Mouse (Mus musculus): ENCODE results near the gene Gm9944. TPM values are rescaled to one million over a fixed set of nuclear protein-coding genes. Genes with fewer than 3 reads are reported as not detected.

The Gm9944 gene
- polyA plus RNA-seq, 1 experiment: not detected

DNA sequence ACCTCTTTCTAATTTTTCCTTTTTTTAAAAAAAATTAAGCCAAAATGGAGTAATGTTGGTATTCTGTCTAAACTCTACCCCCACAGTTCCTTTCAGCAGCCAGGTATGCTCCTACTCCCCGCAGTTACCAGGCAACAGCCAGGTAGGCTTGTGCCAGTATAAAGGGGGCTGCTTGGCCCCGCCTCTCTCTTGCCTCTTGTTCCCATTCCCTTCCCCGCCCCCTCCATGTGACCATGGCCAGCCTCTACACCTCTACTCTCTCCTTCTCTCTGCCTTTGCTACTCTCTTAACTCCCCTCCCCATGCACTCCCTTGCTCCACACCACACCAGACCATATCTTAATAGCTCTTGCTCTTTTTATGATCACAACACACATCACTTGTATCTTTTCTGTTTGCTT is 46.9 kb downstream of the Gm9944 start:
- no peak for TF ChIP-seq POLR2A (IDR thresholded peaks at IDR 0.05; ENCODE audit: low read depth, low read length)
- no peak for TF ChIP-seq CTCF (IDR thresholded peaks at IDR 0.05; ENCODE audit: extremely low read depth, insufficient read length, insufficient replicate concordance, low read depth, low read length)
- Histone ChIP-seq H3K27me3 (ENCODE audit: control insufficient read depth, insufficient read depth, low read length) (no peaks in the 10 kb centered on the region; the same call in 1 of the 2 replicates), H3K36me3 (ENCODE audit: control insufficient read depth, insufficient read depth, low read length) (no peaks in the 10 kb centered on the region), H3K4me1 (ENCODE audit: control insufficient read depth, insufficient read depth, insufficient read length, low read length) (peaks cover 2% of the 10 kb centered on the region; the same call in 1 of the 2 replicates), H3K27ac (ENCODE audit: insufficient read depth, low read depth, low read length) (no peak overlapping the region), H3K4me3 (ENCODE audit: low read depth, low read length) (no peak overlapping the region)
- 84% methylated on average over 3 of the region's 3 CpGs for WGBS

DNA sequence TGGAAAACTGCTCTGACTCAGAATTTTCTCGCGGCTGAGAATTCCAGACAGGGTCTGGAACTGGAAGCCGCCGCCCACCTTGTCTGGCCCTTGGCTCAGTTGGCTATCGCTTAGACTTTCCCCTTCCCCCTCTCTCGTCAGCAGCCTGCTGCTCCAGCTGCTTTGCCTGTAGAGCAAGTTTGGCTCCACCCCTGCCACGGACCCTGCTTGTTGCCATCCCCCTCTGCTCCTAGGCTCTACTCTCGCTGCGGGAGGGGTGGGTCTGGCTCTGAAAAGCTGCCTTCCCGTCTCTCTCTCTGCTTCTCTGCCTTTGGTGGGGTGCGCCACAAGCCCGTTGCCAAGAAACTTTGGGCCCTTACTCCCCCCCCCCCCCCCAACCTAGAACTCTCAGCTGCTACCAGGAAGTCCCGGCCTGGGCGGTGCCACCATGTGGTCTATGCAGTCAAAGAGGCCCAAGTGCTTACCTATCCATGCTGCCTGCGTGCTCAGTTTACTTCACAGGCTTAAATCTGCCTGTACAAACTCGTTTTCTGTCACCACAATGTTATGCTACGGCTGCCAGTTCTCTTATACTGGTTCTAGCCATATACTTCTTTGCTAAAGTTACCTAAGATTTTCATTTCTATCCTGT is 48.5 kb downstream of the Gm9944 start:
- H3K27me3 ChIP-seq (ENCODE audit: control insufficient read depth, insufficient read depth, low read length): no peaks in the 10 kb centered on the region; the same call in 1 of the 2 replicates

More for the DNA sequence above, 48.5 kb downstream of the Gm9944 start:
- WGBS: 2% methylated on average over 17 of the region's 17 CpGs
- Histone ChIP-seq H3K27ac (ENCODE audit: insufficient read depth, low read depth, low read length) (no peak overlapping the region), H3K4me1 (ENCODE audit: control insufficient read depth, insufficient read depth, insufficient read length, low read length) (peaks cover 2% of the 10 kb centered on the region; the same call in 1 of the 2 replicates), H3K36me3 (ENCODE audit: control insufficient read depth, insufficient read depth, low read length) (no peaks in the 10 kb centered on the region), H3K4me3 (ENCODE audit: low read depth, low read length) (peak overlapping the region; percentile 57)
- TF ChIP-seq CTCF (IDR thresholded peaks at IDR 0.05; ENCODE audit: extremely low read depth, insufficient read length, insufficient replicate concordance, low read depth, low read length) (no peak), POLR2A (IDR thresholded peaks at IDR 0.05; ENCODE audit: low read depth, low read length) (no peak)

Other genes with a start within 250 kb of the Gm9944 start
- not detected in 2 replicates for gene C87977, start 240.0 kb downstream of the Gm9944 start, polyA plus RNA-seq (2012; rRNA removed)
- not detected in 2 replicates for gene Pramel5, start 172.8 kb downstream of the Gm9944 start, polyA plus RNA-seq (2012; rRNA removed)
- gene Gm13128, start 123.1 kb downstream of the Gm9944 start, polyA plus RNA-seq (2012; rRNA removed): not detected in 2 replicates
- not detected in 2 replicates for gene Gm13119, start 95.4 kb downstream of the Gm9944 start, polyA plus RNA-seq (2012; rRNA removed)
- gene Pramef20, start 75.4 kb downstream of the Gm9944 start, polyA plus RNA-seq (2012; rRNA removed): not detected in 2 replicates
- not detected in 2 replicates for gene Pramef12, start 44.9 kb downstream of the Gm9944 start, polyA plus RNA-seq (2012; rRNA removed)
- gene 1700012P22Rik, start 14.5 kb downstream of the Gm9944 start, polyA plus RNA-seq (2012; rRNA removed): not detected in 2 replicates
- not detected in 2 replicates for gene Aadacl3, start 10.4 kb upstream of the Gm9944 start, polyA plus RNA-seq (2012; rRNA removed)
- gene 9430007A20Rik, start 66.5 kb upstream of the Gm9944 start, polyA plus RNA-seq (2012; rRNA removed): not detected in 2 replicates
- not detected in 2 replicates for gene Gm13124, start 111.8 kb upstream of the Gm9944 start, polyA plus RNA-seq (2012; rRNA removed)
- not detected in 2 replicates for gene Aadacl4, start 160.4 kb upstream of the Gm9944 start, polyA plus RNA-seq (2012; rRNA removed)
- gene Gm436, start 233.1 kb upstream of the Gm9944 start, polyA plus RNA-seq (2012; rRNA removed): not detected in 2 replicates